Mouse (Mus musculus): ENCODE results near the gene Nek10.
"Not testable (repeated sequence)": the region's sequence is repeated elsewhere in the genome, so short reads cannot be mapped to it uniquely, and the experiment has no call there.

Nek10 gene

GRCm38 (mm10) chr14:14870463-14870862 is 67.2 kb downstream of the Nek10 start:
- DNase-seq (ENCODE audit: low spot score in 2 of 2) = no peak

GRCm38 (mm10) chr14:14871121-14871520 is 67.9 kb downstream of the Nek10 start:
- no peak for DNase-seq (ENCODE audit: low spot score in 2 of 2)

GRCm38 (mm10) chr14:14871700-14872099 is 68.5 kb downstream of the Nek10 start:
- no peak for DNase-seq (ENCODE audit: low spot score in 2 of 2)

- no peak for DNase-seq (ENCODE audit: low spot score in 2 of 2)
Observed at GRCm38 (mm10) chr14:14893932-14894652, 90.9 kb downstream of the Nek10 start.

- DNase-seq (ENCODE audit: low spot score in 2 of 2) = no peak
Observed at GRCm38 (mm10) chr14:14894776-14895175, 91.6 kb downstream of the Nek10 start.

- no peak for DNase-seq (ENCODE audit: low spot score in 2 of 2)
Observed at GRCm38 (mm10) chr14:14895363-14895762, 92.1 kb downstream of the Nek10 start.

- no peak for DNase-seq (ENCODE audit: low spot score in 2 of 2)
Observed at GRCm38 (mm10) chr14:14896399-14897136, 93.4 kb downstream of the Nek10 start.

GRCm38 (mm10) chr14:14904750-14905529 is 101.7 kb downstream of the Nek10 start:
- peak; percentile 42 to 68 for DNase-seq (ENCODE audit: low spot score in 2 of 2)

GRCm38 (mm10) chr14:14905530-14905852 is 102.3 kb downstream of the Nek10 start:
- DNase-seq (ENCODE audit: low spot score in 2 of 2) = no peak

- DNase-seq (ENCODE audit: low spot score in 2 of 2) = no peak
Observed at GRCm38 (mm10) chr14:14925615-14926014, 122.4 kb downstream of the Nek10 start.

- DNase-seq (ENCODE audit: low spot score in 2 of 2) = no peak
Observed at GRCm38 (mm10) chr14:14927559-14927958, 124.3 kb downstream of the Nek10 start.

GRCm38 (mm10) chr14:14934977-14935376 is 131.8 kb downstream of the Nek10 start:
- DNase-seq (ENCODE audit: low spot score in 2 of 2) = no peak

- no peak for DNase-seq (ENCODE audit: low spot score in 2 of 2)
Observed at GRCm38 (mm10) chr14:14945930-14946329, 142.7 kb downstream of the Nek10 start.

- DNase-seq (ENCODE audit: low spot score in 2 of 2) = no peak
Observed at GRCm38 (mm10) chr14:14949023-14949422, 145.8 kb downstream of the Nek10 start.

GRCm38 (mm10) chr14:14951808-14952207 is 148.6 kb downstream of the Nek10 start:
- no peak for DNase-seq (ENCODE audit: low spot score in 2 of 2)

GRCm38 (mm10) chr14:14959780-14960440 is 156.7 kb downstream of the Nek10 start:
- no peak for DNase-seq (ENCODE audit: low spot score in 2 of 2)

- no peak for DNase-seq (ENCODE audit: low spot score in 2 of 2)
Observed at GRCm38 (mm10) chr14:14960441-14960988, 157.3 kb downstream of the Nek10 start.

- no peak for DNase-seq (ENCODE audit: low spot score in 2 of 2)
Observed at GRCm38 (mm10) chr14:14970633-14971032, 167.4 kb downstream of the Nek10 start.

- peak in 1 of 2 experiments; percentile 6 for DNase-seq (ENCODE audit: low spot score in 2 of 2)
Observed at GRCm38 (mm10) chr14:14971056-14971455, 167.8 kb downstream of the Nek10 start.

- DNase-seq (ENCODE audit: low spot score in 2 of 2) = no peak
Observed at GRCm38 (mm10) chr14:14974156-14974555, 170.9 kb downstream of the Nek10 start.

GRCm38 (mm10) chr14:14984106-14984505 is 180.9 kb downstream of the Nek10 start:
- DNase-seq (ENCODE audit: low spot score in 2 of 2) = not testable (repeated sequence)
